Mouse (Mus musculus): ENCODE measurements around the gene Fbxo36. TPM values are rescaled to one million over a fixed set of nuclear protein-coding genes. Genes with fewer than 3 reads are reported as not detected.

Gene Fbxo36
- polyA plus RNA-seq, 1 experiment from 2014 or later, result 6.5 TPM

DNA sequence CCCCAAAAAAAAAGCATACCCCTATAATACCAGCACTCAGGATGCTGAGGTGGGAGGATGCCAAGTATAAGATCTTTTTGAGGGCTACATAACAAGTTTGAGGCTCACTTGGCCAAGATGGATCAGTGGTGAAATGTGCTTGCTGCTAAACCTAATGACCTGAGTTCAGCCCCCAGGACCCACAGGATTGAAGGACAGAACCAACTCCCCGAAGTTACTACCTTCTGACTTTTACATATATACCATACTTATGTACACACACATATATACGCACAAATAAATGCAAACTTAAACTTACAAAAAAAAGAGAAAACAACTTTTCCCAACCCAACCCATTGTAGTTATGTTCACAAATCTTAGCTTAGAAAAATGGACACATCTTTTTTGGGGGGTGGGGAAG, 3.7 kb downstream of the Fbxo36 start:
- 94% methylated on average over 2 of the region's 2 CpGs for WGBS
- ATAC-seq (replicated peaks), result no peak
- H3K36me3 ChIP-seq, result no peaks in the 10 kb centered on the region
- peaks cover 8% of the 10 kb centered on the region for H3K4me1 ChIP-seq
- no peak overlapping the region for H3K4me2 ChIP-seq (replicated peaks)
- no peak overlapping the region for H3K4me3 ChIP-seq
- H3K9ac ChIP-seq (replicated peaks), result no peak overlapping the region
- H3K9me3 ChIP-seq, result no peaks in the 10 kb centered on the region
- H3K27me3 ChIP-seq, result no peaks in the 10 kb centered on the region
- H3K27ac ChIP-seq (replicated peaks), result no peak overlapping the region

DNA sequence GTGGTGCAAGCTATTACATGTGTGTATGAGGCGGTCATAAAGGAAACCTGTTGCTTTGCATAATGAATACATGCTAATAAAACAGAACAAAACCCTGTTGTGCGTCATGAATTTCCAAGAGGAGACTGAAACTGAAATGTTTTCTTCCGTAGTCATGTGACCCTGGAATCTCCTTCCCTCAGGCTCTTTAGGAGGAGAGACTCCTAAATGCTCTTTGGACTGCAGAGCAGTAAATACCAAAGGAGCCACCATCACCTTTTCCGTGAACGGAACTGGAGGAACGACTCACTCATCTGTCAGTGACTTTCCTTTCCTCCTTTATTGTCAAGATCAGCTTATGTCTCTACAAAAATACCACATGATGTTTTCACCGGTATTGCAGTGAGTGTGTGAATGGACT, 8.1 kb downstream of the Fbxo36 start:
- Histone ChIP-seq H3K4me2 (replicated peaks) (no peak overlapping the region), H3K27me3 (no peaks in the 10 kb centered on the region)
- ATAC-seq (replicated peaks), result no peak

DNA sequence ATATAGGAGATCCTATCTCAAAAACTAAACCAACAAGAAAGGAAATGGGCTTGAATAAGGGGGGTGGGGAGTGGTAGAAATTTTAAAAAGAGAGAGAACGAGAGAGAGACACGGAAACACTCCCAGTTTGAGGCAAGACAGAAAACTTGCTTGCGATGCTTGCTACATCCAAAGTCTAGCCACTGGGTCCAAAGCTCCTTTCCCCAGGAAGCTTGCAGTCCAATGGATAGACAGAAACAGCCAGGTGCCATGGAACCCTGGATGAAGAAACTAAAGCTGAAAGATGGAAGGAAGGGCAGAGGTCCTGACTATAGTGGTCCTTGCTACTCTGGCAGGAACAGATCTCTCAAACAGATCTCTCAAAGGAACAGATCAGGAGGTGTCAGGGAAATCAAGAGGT, 8.7 kb downstream of the Fbxo36 start:
- Histone ChIP-seq H3K27me3 (no peaks in the 10 kb centered on the region), H3K4me1 (no peaks in the 10 kb centered on the region), H3K27ac (replicated peaks) (no peak overlapping the region), H3K9ac (replicated peaks) (no peak overlapping the region), H3K9me3 (no peaks in the 10 kb centered on the region), H3K36me3 (no peaks in the 10 kb centered on the region), H3K4me3 (no peak overlapping the region), H3K4me2 (replicated peaks) (no peak overlapping the region)
- no peak for ATAC-seq (replicated peaks)
- WGBS, result 96% methylated on average over 3 of the region's 3 CpGs

More for the DNA sequence above, 8.1 kb downstream of the Fbxo36 start:
- Histone ChIP-seq H3K9me3 (no peaks in the 10 kb centered on the region), H3K27ac (replicated peaks) (no peak overlapping the region), H3K4me1 (no peaks in the 10 kb centered on the region), H3K9ac (replicated peaks) (no peak overlapping the region), H3K4me3 (no peak overlapping the region), H3K36me3 (no peaks in the 10 kb centered on the region)
- WGBS, result 93% methylated on average over 7 of the region's 7 CpGs

GRCm38 (mm10) chr1:84848801-84849455, 9.3 kb downstream of the Fbxo36 start:
- Histone ChIP-seq H3K27me3 (no peaks in the 10 kb centered on the region), H3K36me3 (no peaks in the 10 kb centered on the region), H3K4me3 (no peak overlapping the region), H3K9ac (replicated peaks) (no peak overlapping the region), H3K4me1 (no peaks in the 10 kb centered on the region), H3K4me2 (replicated peaks) (no peak overlapping the region), H3K27ac (replicated peaks) (no peak overlapping the region), H3K9me3 (no peaks in the 10 kb centered on the region)
- ATAC-seq (replicated peaks), result no peak
- 95% methylated on average over 6 of the region's 6 CpGs for WGBS

DNA sequence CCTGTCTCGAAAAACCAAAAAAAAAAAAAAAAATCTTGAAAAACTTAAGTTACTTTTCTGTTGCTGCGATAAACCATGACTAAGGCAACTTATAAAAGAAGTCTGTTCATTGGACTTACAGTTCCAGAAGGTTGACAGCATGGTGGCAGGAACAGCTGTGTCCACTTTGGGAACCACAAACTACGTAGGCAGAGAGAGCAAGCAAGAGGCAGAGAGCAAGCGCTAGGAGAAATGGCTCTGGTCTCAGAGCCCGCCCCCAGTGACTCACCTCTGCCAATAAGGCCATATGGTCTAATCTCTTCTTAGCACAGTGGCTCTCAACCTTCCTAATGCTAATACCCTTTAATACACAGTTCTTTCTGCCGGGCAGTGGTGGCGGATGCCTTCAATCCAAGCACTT, 10.2 kb downstream of the Fbxo36 start:
- Histone ChIP-seq H3K27ac (replicated peaks) (no peak overlapping the region), H3K4me3 (no peak overlapping the region), H3K4me2 (replicated peaks) (no peak overlapping the region), H3K9me3 (no peaks in the 10 kb centered on the region), H3K27me3 (no peaks in the 10 kb centered on the region), H3K9ac (replicated peaks) (no peak overlapping the region), H3K4me1 (no peaks in the 10 kb centered on the region), H3K36me3 (no peaks in the 10 kb centered on the region)
- no peak for ATAC-seq (replicated peaks)
- 92% methylated on average over 7 of the region's 7 CpGs for WGBS

DNA sequence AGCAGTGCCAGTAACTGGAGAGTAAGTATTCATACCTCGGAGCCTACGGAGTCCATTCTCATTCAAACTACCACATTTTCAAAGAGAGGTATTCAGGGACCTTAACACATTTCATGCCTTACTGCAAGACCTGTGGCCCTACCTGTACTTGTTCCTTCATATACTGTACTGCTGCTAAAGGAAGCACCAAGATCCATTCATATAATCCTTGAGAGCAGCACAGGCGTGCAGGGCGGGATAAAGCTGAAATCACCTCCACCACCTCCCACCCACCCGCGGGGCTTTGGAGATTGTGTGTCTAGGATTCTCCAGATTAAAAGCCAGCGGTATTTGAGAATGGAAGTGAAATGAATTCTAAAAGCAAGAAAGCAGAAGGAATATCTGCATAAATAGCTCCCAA, 10.8 kb downstream of the Fbxo36 start:
- H3K4me1 ChIP-seq, result no peaks in the 10 kb centered on the region
- WGBS, result 93% methylated on average over 7 of the region's 7 CpGs
- H3K36me3 ChIP-seq, result no peaks in the 10 kb centered on the region
- H3K27me3 ChIP-seq, result no peaks in the 10 kb centered on the region
- H3K4me2 ChIP-seq (replicated peaks), result no peak overlapping the region
- no peak for ATAC-seq (replicated peaks)
- H3K27ac ChIP-seq (replicated peaks), result no peak overlapping the region
- no peak overlapping the region for H3K4me3 ChIP-seq
- H3K9me3 ChIP-seq, result no peaks in the 10 kb centered on the region
- no peak overlapping the region for H3K9ac ChIP-seq (replicated peaks)

GRCm38 (mm10) chr1:84851512-84852235, 12.0 kb downstream of the Fbxo36 start:
- no peak overlapping the region for H3K9ac ChIP-seq (replicated peaks)
- 32% methylated on average over 9 of the region's 9 CpGs for WGBS
- no peak overlapping the region for H3K4me3 ChIP-seq
- H3K4me1 ChIP-seq, result no peaks in the 10 kb centered on the region
- no peaks in the 10 kb centered on the region for H3K36me3 ChIP-seq
- no peak for ATAC-seq (replicated peaks)
- no peak overlapping the region for H3K27ac ChIP-seq (replicated peaks)
- H3K9me3 ChIP-seq, result no peaks in the 10 kb centered on the region
- no peak overlapping the region for H3K4me2 ChIP-seq (replicated peaks)
- H3K27me3 ChIP-seq, result no peaks in the 10 kb centered on the region

GRCm38 (mm10) chr1:84853721-84854120, 14.1 kb downstream of the Fbxo36 start:
- no peaks in the 10 kb centered on the region for H3K9me3 ChIP-seq
- WGBS, result 83% methylated on average over 1 of the region's 1 CpGs
- H3K27ac ChIP-seq (replicated peaks), result no peak overlapping the region
- H3K9ac ChIP-seq (replicated peaks), result no peak overlapping the region
- H3K36me3 ChIP-seq, result no peaks in the 10 kb centered on the region
- ATAC-seq (replicated peaks), result no peak
- H3K4me2 ChIP-seq (replicated peaks), result no peak overlapping the region
- no peaks in the 10 kb centered on the region for H3K27me3 ChIP-seq
- no peak overlapping the region for H3K4me3 ChIP-seq
- H3K4me1 ChIP-seq, result no peaks in the 10 kb centered on the region

GRCm38 (mm10) chr1:84854966-84855365, 15.3 kb downstream of the Fbxo36 start:
- no peak overlapping the region for H3K4me3 ChIP-seq
- 87% methylated on average over 2 of the region's 2 CpGs for WGBS
- no peak for ATAC-seq (replicated peaks)
- no peak overlapping the region for H3K27ac ChIP-seq (replicated peaks)
- H3K9me3 ChIP-seq, result no peaks in the 10 kb centered on the region
- no peak overlapping the region for H3K4me2 ChIP-seq (replicated peaks)
- no peaks in the 10 kb centered on the region for H3K4me1 ChIP-seq
- H3K9ac ChIP-seq (replicated peaks), result no peak overlapping the region
- no peaks in the 10 kb centered on the region for H3K27me3 ChIP-seq
- no peaks in the 10 kb centered on the region for H3K36me3 ChIP-seq

DNA sequence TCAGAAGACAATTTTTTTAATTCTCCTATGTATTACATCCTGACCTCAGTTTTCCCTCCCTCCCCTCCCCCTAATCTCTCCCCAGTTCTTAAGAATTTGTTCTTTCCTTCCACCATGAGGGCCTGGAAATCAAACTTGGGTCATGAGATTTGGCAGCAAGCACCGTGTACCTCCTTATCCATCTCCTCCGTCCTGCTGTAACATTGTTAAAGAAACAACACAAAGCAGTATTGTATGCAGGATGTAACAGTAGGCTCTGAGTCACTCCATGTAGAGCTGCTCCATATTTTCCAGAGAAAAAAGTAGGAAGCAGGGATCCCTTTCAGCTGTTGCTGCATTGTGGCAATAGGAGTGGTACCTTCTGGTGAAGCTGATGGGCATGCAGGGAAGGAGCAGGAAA, 16.1 kb downstream of the Fbxo36 start:
- ATAC-seq (replicated peaks), result no peak
- no peaks in the 10 kb centered on the region for H3K27me3 ChIP-seq
- no peaks in the 10 kb centered on the region for H3K9me3 ChIP-seq
- H3K4me1 ChIP-seq, result no peaks in the 10 kb centered on the region
- H3K9ac ChIP-seq (replicated peaks), result no peak overlapping the region
- H3K4me2 ChIP-seq (replicated peaks), result no peak overlapping the region
- no peaks in the 10 kb centered on the region for H3K36me3 ChIP-seq
- WGBS, result 80% methylated on average over 2 of the region's 2 CpGs
- H3K27ac ChIP-seq (replicated peaks), result no peak overlapping the region
- H3K4me3 ChIP-seq, result no peak overlapping the region

DNA sequence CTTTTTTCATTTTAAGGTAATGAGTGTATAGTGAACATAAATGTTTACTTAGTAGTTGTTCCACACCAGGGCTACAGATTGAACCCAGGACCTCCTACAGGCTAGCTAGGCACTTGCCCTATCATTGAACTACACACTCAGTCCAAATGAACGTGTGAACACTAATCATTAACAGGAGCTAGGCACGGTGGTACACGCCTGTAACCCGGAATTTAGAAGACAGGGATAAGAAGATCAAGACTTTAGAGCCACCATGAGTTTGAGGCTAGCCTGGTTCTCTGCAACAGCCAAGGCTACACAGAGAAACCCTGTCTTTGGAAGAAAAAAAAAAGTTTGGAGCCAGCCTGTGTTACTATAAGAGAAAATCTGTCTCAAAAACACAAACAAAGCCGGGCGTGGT, 20.0 kb downstream of the Fbxo36 start:
- Histone ChIP-seq H3K4me1 (no peaks in the 10 kb centered on the region), H3K4me2 (replicated peaks) (no peak overlapping the region), H3K27me3 (no peaks in the 10 kb centered on the region), H3K4me3 (no peak overlapping the region), H3K36me3 (no peaks in the 10 kb centered on the region), H3K27ac (replicated peaks) (no peak overlapping the region), H3K9me3 (no peaks in the 10 kb centered on the region), H3K9ac (replicated peaks) (no peak overlapping the region)
- no peak for ATAC-seq (replicated peaks)
- 94% methylated on average over 6 of the region's 6 CpGs for WGBS

DNA sequence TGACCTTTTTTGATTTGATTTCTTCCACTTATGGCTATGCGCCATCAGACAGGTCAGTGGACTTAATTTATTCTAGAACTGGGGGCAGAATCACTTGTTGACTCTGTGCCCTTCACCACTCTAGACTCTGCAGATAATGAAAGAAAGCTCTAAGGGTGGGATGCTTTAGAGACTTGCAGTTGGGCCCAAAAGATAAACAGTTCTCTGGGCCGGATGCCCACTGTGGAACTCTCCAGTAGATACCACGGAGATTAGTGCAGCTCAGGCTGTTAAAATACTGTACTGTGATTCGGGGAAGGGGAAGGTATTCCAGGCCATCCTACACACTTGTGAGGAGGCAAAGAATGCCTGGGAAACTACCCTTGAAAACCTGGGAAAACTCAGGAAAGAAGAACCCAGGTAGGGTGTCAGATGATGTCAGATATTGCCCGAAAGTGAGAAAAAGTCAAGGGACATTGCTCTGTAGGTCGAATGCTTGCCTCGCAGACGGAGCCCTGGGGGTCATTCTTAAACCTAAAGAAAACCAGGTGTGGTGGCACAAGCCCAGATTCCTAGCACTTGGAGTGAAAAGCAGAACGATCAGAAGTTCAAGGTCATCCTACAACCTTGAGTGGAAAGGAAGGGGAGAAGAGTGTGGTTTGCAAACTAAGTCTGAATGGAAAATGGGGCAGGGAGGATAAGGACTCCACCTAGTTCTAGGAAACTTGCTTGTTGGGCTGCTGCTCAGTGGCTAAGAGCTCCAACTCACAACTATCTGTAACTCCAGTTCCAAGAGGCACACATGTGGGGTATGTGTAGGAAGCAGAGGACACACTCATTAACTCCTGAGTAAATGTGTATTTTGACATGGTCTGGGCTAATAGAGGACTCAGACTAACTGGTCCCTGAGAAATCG, 21.0 kb downstream of the Fbxo36 start:
- H3K36me3 ChIP-seq, result no peaks in the 10 kb centered on the region
- no peak overlapping the region for H3K4me3 ChIP-seq
- H3K27me3 ChIP-seq, result no peaks in the 10 kb centered on the region
- no peak overlapping the region for H3K9ac ChIP-seq (replicated peaks)
- H3K27ac ChIP-seq (replicated peaks), result no peak overlapping the region
- no peaks in the 10 kb centered on the region for H3K4me1 ChIP-seq
- WGBS, result 87% methylated on average over 10 of the region's 10 CpGs
- no peak overlapping the region for H3K4me2 ChIP-seq (replicated peaks)
- H3K9me3 ChIP-seq, result no peaks in the 10 kb centered on the region
- no peak for ATAC-seq (replicated peaks)

Data from forebrain, embryonic 15.5 days (tissue).